Mouse (Mus musculus) lung, embryonic 16.5 days (tissue): ENCODE measurements at regions not wholly inside any gene's neighbourhood (a gene's known extent, or its start where the extent isn't known, plus 50 kb on each side); places are given as distances from the start of the nearest gene placed in this dataset.

Experiments
- ATAC-seq: fragments of 200-750 bp; cut with Nextera tagmentation; 2 replicates; pipeline ENCODE4 v1.8.0; 2017; ENCODE audit warnings: low read depth, mild to moderate bottlenecking, moderate library complexity
- H3K27ac ChIP-seq: fragments of 300-500 bp; sonication (generic); 2 replicates; pipeline ENCODE4 v1.5.1; 2014; ENCODE audit warnings: mild to moderate bottlenecking, control low read depth, low read length
- H3K27me3 ChIP-seq: fragments of 300-500 bp; sonication (generic); 2 replicates; pipeline ENCODE4 v1.6.1; 2014; ENCODE audit warnings: low read depth, low read length, mixed read lengths; ENCODE audit not compliant: control insufficient read depth, insufficient read depth
- H3K36me3 ChIP-seq: fragments of 300-500 bp; sonication (generic); 2 replicates; pipeline ENCODE4 v1.6.1; 2014; ENCODE audit warnings: low read length; ENCODE audit not compliant: control insufficient read depth, insufficient read depth
- H3K4me1 ChIP-seq: fragments of 300-500 bp; sonication (generic); replicated peaks from 2 replicates; pipeline ENCODE4 v1.6.1; 2014; ENCODE audit warnings: low read length, mixed read lengths; ENCODE audit not compliant: control insufficient read depth, insufficient read depth
- H3K4me2 ChIP-seq: fragments of 300-500 bp; sonication (generic); 2 replicates; pipeline ENCODE4 v1.6.1; 2014; ENCODE audit warnings: low read depth, low read length, control low read depth
- H3K4me3 ChIP-seq: fragments of 300-500 bp; sonication (generic); 2 replicates; pipeline ENCODE4 v1.5.1; 2014; ENCODE audit warnings: mild to moderate bottlenecking, low read length, control low read depth
- H3K9ac ChIP-seq: fragments of 300-500 bp; sonication (generic); 2 replicates; pipeline ENCODE4 v1.6.1; 2014; ENCODE audit warnings: low read length, control low read depth
- H3K9me3 ChIP-seq: fragments of 300-500 bp; sonication (generic); 2 replicates; pipeline ENCODE4 v1.6.1; 2016; ENCODE audit warnings: low read length; ENCODE audit not compliant: control insufficient read depth
- WGBS: fragments of 180-500 bp; shearing (Covaris S2); extraction: QIAGEN DNeasy Blood & Tissue Kit; methylation state at CpG from one replicate; pipeline ENCODE4 v1.1.7; 2014; 5-methylcytosine and 5-hydroxymethylcytosine counted together

DNA sequence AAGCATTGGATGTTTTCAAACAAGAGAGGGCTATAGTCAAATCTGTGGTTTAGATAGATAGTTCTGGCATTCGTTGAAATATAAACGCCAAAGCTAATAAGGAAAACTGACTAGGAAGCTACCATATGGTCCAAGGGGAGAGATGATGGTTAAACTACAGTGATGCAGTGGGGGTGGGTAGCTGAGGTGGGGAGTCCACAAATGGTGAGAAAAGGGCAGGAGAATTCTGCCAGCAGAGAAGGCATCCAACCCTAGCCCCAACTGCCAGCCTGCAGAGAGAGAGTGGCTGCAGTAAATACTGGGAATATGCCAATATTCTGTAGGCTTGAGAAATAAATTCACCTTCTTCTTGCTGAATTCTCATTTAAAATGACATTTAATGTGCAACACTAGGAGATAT, 204.3 kb downstream of the Fam84b start:
- ATAC-seq: no peak
- no peak overlapping the region for H3K27ac ChIP-seq
- no peaks in the 10 kb centered on the region for H3K9me3 ChIP-seq
- WGBS: 68% methylated on average over 2 of the region's 2 CpGs
- no peaks in the 10 kb centered on the region for H3K36me3 ChIP-seq
- H3K9ac ChIP-seq: no peak overlapping the region
- no peak overlapping the region for H3K4me3 ChIP-seq
- no peaks in the 10 kb centered on the region for H3K27me3 ChIP-seq
- H3K4me2 ChIP-seq: no peak overlapping the region
- no peaks in the 10 kb centered on the region for H3K4me1 ChIP-seq

- no peak for ATAC-seq
- no peak overlapping the region for H3K4me3 ChIP-seq
- no peaks in the 10 kb centered on the region for H3K4me1 ChIP-seq
- H3K4me2 ChIP-seq: no peak overlapping the region
- H3K36me3 ChIP-seq: no peaks in the 10 kb centered on the region
- no peak overlapping the region for H3K27ac ChIP-seq
- no peak overlapping the region for H3K9ac ChIP-seq
- 51% methylated on average over 1 of the region's 1 CpGs for WGBS
- no peaks in the 10 kb centered on the region for H3K27me3 ChIP-seq
- no peaks in the 10 kb centered on the region for H3K9me3 ChIP-seq
These were observed 211.8 kb downstream of the Fam84b start for GRCm38 (mm10) chr15:60641770-60642169.

GRCm38 (mm10) chr15:60633457-60633850, 220.1 kb downstream of the Fam84b start:
- no peaks in the 10 kb centered on the region for H3K9me3 ChIP-seq
- no peak overlapping the region for H3K4me3 ChIP-seq
- H3K27me3 ChIP-seq: no peaks in the 10 kb centered on the region
- no peak overlapping the region for H3K4me2 ChIP-seq
- H3K27ac ChIP-seq: no peak overlapping the region
- 65% methylated on average over 3 of the region's 3 CpGs for WGBS
- no peaks in the 10 kb centered on the region for H3K4me1 ChIP-seq
- H3K36me3 ChIP-seq: no peaks in the 10 kb centered on the region
- ATAC-seq: no peak
- H3K9ac ChIP-seq: no peak overlapping the region

- H3K27me3 ChIP-seq: no peaks in the 10 kb centered on the region
- H3K36me3 ChIP-seq: no peaks in the 10 kb centered on the region
- H3K4me2 ChIP-seq: no peak overlapping the region
- no peak for ATAC-seq
- H3K4me3 ChIP-seq: no peak overlapping the region
- H3K9me3 ChIP-seq: no peaks in the 10 kb centered on the region
- no peak overlapping the region for H3K27ac ChIP-seq
- WGBS: 76% methylated on average over 4 of the region's 4 CpGs
- H3K9ac ChIP-seq: no peak overlapping the region
- no peaks in the 10 kb centered on the region for H3K4me1 ChIP-seq
These were observed 220.7 kb downstream of the Fam84b start for GRCm38 (mm10) chr15:60632789-60633456.

- ATAC-seq: no peak
- 71% methylated on average over 7 of the region's 7 CpGs for WGBS
- Histone ChIP-seq H3K4me2 (no peak overlapping the region), H3K9ac (no peak overlapping the region), H3K4me1 (no peaks in the 10 kb centered on the region), H3K9me3 (no peaks in the 10 kb centered on the region), H3K27me3 (no peaks in the 10 kb centered on the region), H3K4me3 (no peak overlapping the region), H3K36me3 (no peaks in the 10 kb centered on the region), H3K27ac (no peak overlapping the region)
These were observed 222.7 kb downstream of the Fam84b start for GRCm38 (mm10) chr15:60630756-60631402.

DNA sequence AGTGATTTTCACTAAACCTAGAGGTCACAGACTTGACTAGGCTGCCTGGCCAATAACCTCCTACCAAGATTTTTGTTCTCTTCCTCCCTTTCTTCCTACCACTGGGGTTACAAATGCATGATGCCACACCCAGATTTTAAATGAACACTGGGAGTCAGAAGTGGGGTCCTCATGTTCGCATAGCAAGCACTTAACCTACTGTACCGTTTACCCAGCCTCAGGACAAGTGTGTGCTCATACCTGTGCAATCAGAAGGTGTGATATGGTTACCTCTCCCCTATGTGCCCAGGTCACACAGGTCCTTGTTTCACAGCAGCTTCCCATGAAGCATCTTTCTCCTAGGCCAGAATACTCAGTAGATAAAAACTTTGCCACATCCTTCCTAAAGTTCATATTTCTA, 234.8 kb downstream of the Fam84b start:
- Histone ChIP-seq H3K27ac (no peak overlapping the region), H3K4me2 (no peak overlapping the region), H3K4me3 (no peak overlapping the region), H3K9me3 (no peaks in the 10 kb centered on the region), H3K27me3 (no peaks in the 10 kb centered on the region), H3K36me3 (no peaks in the 10 kb centered on the region), H3K4me1 (peaks cover 7% of the 10 kb centered on the region; the same call in 1 of the 2 replicates), H3K9ac (no peak overlapping the region)
- ATAC-seq: peak; percentile 89
- WGBS: 44% methylated on average over 2 of the region's 2 CpGs

DNA sequence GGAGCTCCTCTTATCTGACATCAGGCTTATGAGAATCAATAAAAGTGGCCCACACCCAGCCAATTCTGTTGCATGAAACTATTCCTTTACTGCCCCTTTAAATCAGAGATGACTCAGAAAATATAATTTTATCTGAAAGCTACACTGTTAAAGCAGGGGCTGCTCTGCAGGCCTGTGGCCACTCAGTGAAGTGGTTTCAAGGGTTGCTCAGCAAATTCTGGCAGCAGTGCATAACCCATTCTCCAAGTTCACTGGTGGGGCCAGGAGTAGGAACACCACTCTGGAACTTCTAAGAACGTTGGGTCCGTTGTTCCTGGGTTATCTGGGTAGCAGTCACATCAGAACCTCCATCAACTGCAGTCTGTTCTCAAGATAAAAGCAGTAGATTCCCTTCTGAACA, 236.2 kb downstream of the Fam84b start:
- ATAC-seq: peak; percentile 82
- H3K27me3 ChIP-seq: no peaks in the 10 kb centered on the region
- H3K4me1 ChIP-seq: peaks cover 7% of the 10 kb centered on the region; the same call in 1 of the 2 replicates
- no peak overlapping the region for H3K4me2 ChIP-seq
- H3K9me3 ChIP-seq: no peaks in the 10 kb centered on the region
- no peak overlapping the region for H3K9ac ChIP-seq
- H3K4me3 ChIP-seq: no peak overlapping the region
- H3K27ac ChIP-seq: peak overlapping the region; percentile 16; the same call in 1 of the 2 replicates
- H3K36me3 ChIP-seq: no peaks in the 10 kb centered on the region
- 49% methylated on average over 2 of the region's 2 CpGs for WGBS

DNA sequence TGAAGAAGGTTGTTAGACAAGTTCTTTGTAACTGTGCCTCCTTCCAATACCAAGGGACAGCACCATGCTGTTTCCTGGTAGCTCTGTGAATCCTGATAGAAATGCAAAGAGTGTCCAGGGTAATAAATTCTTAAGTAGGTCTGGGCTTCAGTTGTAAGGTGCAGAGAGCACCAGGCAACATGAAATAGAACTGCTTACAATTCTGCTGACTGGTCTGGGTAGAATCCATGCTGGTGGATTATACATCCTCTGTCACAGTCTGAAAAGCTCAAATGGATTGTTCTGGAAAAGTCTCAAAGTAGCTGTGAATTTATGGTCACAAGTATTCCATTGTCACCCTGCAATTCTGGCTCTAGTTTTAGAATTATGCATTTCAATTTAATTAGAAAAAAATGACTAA, 251.7 kb downstream of the Fam84b start:
- Histone ChIP-seq H3K27me3 (no peaks in the 10 kb centered on the region), H3K27ac (no peak overlapping the region), H3K9ac (no peak overlapping the region), H3K9me3 (no peaks in the 10 kb centered on the region), H3K4me2 (no peak overlapping the region), H3K4me3 (no peak overlapping the region), H3K36me3 (no peaks in the 10 kb centered on the region), H3K4me1 (no peaks in the 10 kb centered on the region)
- ATAC-seq: no peak

DNA sequence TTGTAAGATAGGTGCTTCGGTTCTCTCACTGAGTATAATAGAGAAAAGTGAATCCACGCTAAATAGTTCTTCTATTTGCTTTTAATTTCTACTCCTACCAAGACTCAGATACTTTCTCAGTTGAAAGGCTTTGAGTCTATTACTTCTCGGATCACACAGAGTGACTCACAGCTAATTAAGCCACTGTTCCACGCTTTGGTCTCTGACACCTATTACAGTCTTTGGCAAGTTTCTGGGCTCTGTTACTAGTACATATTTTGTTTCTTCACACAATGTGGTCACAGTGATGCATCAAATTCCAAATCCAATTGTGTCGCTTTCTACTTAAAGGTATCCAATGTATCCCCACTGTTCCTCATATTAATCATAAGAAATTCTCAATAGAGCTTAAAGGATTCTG, 276.5 kb downstream of the Fam84b start:
- no peak overlapping the region for H3K4me3 ChIP-seq
- H3K36me3 ChIP-seq: no peaks in the 10 kb centered on the region
- H3K9ac ChIP-seq: no peak overlapping the region
- H3K27me3 ChIP-seq: no peaks in the 10 kb centered on the region
- no peak overlapping the region for H3K4me2 ChIP-seq
- H3K27ac ChIP-seq: no peak overlapping the region
- no peaks in the 10 kb centered on the region for H3K4me1 ChIP-seq
- 80% methylated on average over 5 of the region's 5 CpGs for WGBS
- no peak for ATAC-seq
- H3K9me3 ChIP-seq: no peaks in the 10 kb centered on the region
